19 mouse cellular contexts compared by ENCODE assay signal in the genomic region with DNA sequence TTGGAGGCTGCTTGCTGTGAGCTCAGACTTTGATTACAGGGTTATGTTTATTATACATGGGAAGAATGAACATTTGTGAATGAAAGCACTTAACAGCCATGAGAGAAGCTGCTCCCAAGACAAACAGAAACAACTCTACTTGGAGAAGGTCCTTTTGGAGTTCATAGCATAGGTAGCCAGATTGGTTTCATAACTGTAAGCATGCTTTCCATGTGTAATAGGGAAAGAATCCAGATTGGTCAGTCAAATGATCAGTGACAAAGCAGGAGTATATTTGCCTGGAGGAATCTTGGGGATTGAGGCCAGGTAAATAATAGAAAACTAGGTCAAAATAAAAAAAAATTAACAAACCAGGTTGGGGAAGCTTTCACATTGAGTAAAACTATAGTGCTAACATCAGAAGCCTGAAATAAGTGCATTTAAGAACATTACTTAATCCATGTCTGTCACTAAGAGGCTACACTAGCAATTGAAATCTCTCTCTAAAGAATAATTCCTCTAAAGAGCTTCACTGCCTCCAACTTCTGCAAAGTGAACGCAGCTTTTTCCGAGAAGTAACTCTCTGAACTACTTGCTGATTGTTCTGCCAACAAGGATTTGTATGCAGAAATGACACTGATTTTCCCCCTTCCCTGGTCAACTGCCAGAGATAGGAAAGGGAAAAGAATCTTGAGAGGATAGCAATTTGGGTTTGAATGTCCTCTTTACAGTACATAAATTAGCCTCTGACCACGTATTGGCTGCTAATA. TPM values are rescaled to one million over a fixed set of nuclear protein-coding genes. Genes with fewer than 3 reads are reported as not detected.
"Had no signal": no experiment of that assay in that cellular context is flagged by ENCODE, and none has a peak within 500 bp of the region (broad histone marks: within the 10 kb centered on the region; RNA-seq: fewer than 3 reads in every experiment).

No protein-coding gene starts in this region.

- H3K9me3 ChIP-seq: limb, embryonic 12.5 days; megakaryocyte, embryonic 14.5 days; midbrain, embryonic 15.5 days; neural tube, embryonic 12.5 days; stomach, embryonic 15.5 days had no signal

- H3K4me3 ChIP-seq: limb, embryonic 12.5 days; megakaryocyte, embryonic 14.5 days; midbrain, embryonic 15.5 days; neural tube, embryonic 12.5 days; stomach, embryonic 15.5 days had no signal

- ATAC-seq: lung, postnatal 0 days; midbrain, embryonic 15.5 days had no signal

- H3K4me2 ChIP-seq: limb, embryonic 12.5 days; midbrain, embryonic 11.5 days; midbrain, embryonic 15.5 days; neural tube, embryonic 12.5 days; stomach, embryonic 15.5 days had no signal

- H3K9ac ChIP-seq: limb, embryonic 12.5 days; liver, embryonic 14.5 days; midbrain, embryonic 15.5 days; neural tube, embryonic 12.5 days; stomach, embryonic 15.5 days had no signal

- DNase-seq: kidney, adult 9 months; kidney, postnatal 10 days; layer of hippocampus, postnatal 36 days; liver; lung, adult 2 months; lung, postnatal 36 days; right cerebral cortex, postnatal 4 days; spleen, adult 18-20 months; thymus, adult 2 months; thymus, postnatal 25 days had no signal

- H3K4me1 ChIP-seq: limb, embryonic 12.5 days; midbrain, embryonic 15.5 days; neural tube, embryonic 12.5 days; stomach, embryonic 15.5 days had no signal

- H3K27me3 ChIP-seq: limb, embryonic 12.5 days; megakaryocyte, embryonic 14.5 days; midbrain, embryonic 15.5 days; neural tube, embryonic 12.5 days; stomach, embryonic 15.5 days had no signal

- H3K27ac ChIP-seq: limb, embryonic 12.5 days; liver, embryonic 14.5 days; midbrain, embryonic 15.5 days; neural tube, embryonic 12.5 days; stomach, embryonic 15.5 days had no signal

- H3K36me3 ChIP-seq: limb, embryonic 12.5 days; midbrain, embryonic 15.5 days; neural tube, embryonic 12.5 days; stomach, embryonic 15.5 days had no signal

RNA-seq across cellular contexts. Expression of a gene that starts 42.5 kb away (rescaled TPM):
- total RNA-seq: layer of hippocampus, postnatal 36 days; monocyte, adult 5-6 weeks had no signal
- polyA plus RNA-seq: limb, embryonic 12.5 days; lung, adult 2 months; lung, postnatal 0 days; midbrain, embryonic 11.5 days; midbrain, embryonic 15.5 days; neural tube, embryonic 12.5 days; stomach, embryonic 15.5 days had no signal

RNA-seq across cellular contexts. Expression of a gene that starts 48.7 kb away (rescaled TPM):
- total RNA-seq: layer of hippocampus, postnatal 36 days had no signal
- polyA plus RNA-seq: midbrain, embryonic 11.5 days had no signal

RNA-seq across cellular contexts. Expression of a gene that starts 49.4 kb away (rescaled TPM):
- total RNA-seq: layer of hippocampus, postnatal 36 days; monocyte, adult 5-6 weeks had no signal
- polyA plus RNA-seq: lung, postnatal 0 days; midbrain, embryonic 11.5 days; neural tube, embryonic 12.5 days; stomach, embryonic 15.5 days had no signal
